Mouse (Mus musculus) CH12.LX (cell line): ENCODE data around the gene Hpf1. TPM values are rescaled to one million over a fixed set of nuclear protein-coding genes. Genes with fewer than 3 reads are reported as not detected.

ENCODE experiments used
- DNase-seq: peaks from one replicate; pipeline ENCODE4 v3.0.0-alpha.2; 2013; ENCODE audit errors: extremely low read depth
- H3K27ac ChIP-seq: 2 replicates; pipeline ENCODE4 v1.5.1; 2012; ENCODE audit warnings: low read depth, mild to moderate bottlenecking, control low read depth, moderate library complexity; ENCODE audit not compliant: insufficient read depth
- H3K27me3 ChIP-seq: replicated peaks from 2 replicates; pipeline ENCODE3; 2012; ENCODE audit warnings: inconsistent platforms
- H3K36me3 ChIP-seq, 2 experiments: replicated peaks in 1 of 2; 2 replicates each; pipeline versions ENCODE3 to v1.6.1; 2012; ENCODE audit warnings: inconsistent platforms in 1 of 2, low read length in 1 of 2, mild to moderate bottlenecking in 1 of 2, mixed read lengths in 1 of 2, moderate library complexity in 1 of 2; ENCODE audit not compliant: control insufficient read depth in 1 of 2, insufficient read depth in 1 of 2
- H3K4me1 ChIP-seq, 2 experiments: 2 replicates each; pipeline ENCODE4 v1.6.1; 2012; ENCODE audit warnings: inconsistent platforms in 1 of 2, moderate library complexity in 1 of 2; ENCODE audit not compliant: insufficient read depth in 2 of 2, control insufficient read depth in 1 of 2
- H3K4me2 ChIP-seq: 2 replicates; pipeline ENCODE4 v1.6.1; 2012; ENCODE audit warnings: low read depth, mild to moderate bottlenecking, control low read depth; ENCODE audit not compliant: poor library complexity, insufficient read depth, severe bottlenecking
- H3K4me3 ChIP-seq, 3 experiments: fragments of 150-350 bp in 1 of 3; sonication (generic) in 1 of 3; replicated peaks in 1 of 3; 2 replicates each; pipeline versions ENCODE3 to v1.5.1; 2011 to 2012; ENCODE audit warnings: low read depth in 2 of 3, low read length in 2 of 3, mild to moderate bottlenecking in 2 of 3, moderate library complexity in 2 of 3, control low read depth in 1 of 3, improper control_type of control experiment in 1 of 3, inconsistent platforms in 1 of 3, mixed read lengths in 1 of 3; ENCODE audit not compliant: poor library complexity in 1 of 3
- H3K79me2 ChIP-seq: replicated peaks from 2 replicates; pipeline ENCODE4 v1.6.1; 2012; ENCODE audit warnings: mild to moderate bottlenecking, moderate library complexity; ENCODE audit not compliant: control insufficient read depth, poor library complexity, insufficient read depth, severe bottlenecking; ENCODE audit errors: extremely low read depth
- H3K9ac ChIP-seq: 2 replicates; pipeline ENCODE4 v1.6.1; 2012; ENCODE audit warnings: low read depth, mild to moderate bottlenecking, control low read depth, moderate library complexity; ENCODE audit not compliant: insufficient read depth
- H3K9me3 ChIP-seq: replicated peaks from 2 replicates; pipeline ENCODE3; 2012; ENCODE audit warnings: low read length, inconsistent platforms, mixed read lengths
- BHLHE40 ChIP-seq: IDR thresholded peaks from 2 replicates; pipeline ENCODE4 v1.6.1; 2011; ENCODE audit warnings: mild to moderate bottlenecking, low read depth, low read length, improper control_type of control experiment
- EP300 ChIP-seq: IDR thresholded peaks from 2 replicates; pipeline ENCODE4 v1.6.1; 2011; ENCODE audit warnings: low read length, improper control_type of control experiment
- ETS1 ChIP-seq: conservative IDR thresholded peaks from 2 replicates; pipeline ENCODE4 v1.6.1; 2012; ENCODE audit warnings: low read depth, mild to moderate bottlenecking, inconsistent platforms, low read length, improper control_type of control experiment, moderate library complexity
- MAFK ChIP-seq: IDR thresholded peaks from 2 replicates; pipeline ENCODE4 v1.6.1; 2011; ENCODE audit warnings: low read length, improper control_type of control experiment; ENCODE audit not compliant: insufficient replicate concordance
- NRF1 ChIP-seq: IDR thresholded peaks from 2 replicates; pipeline ENCODE4 v1.6.1; 2014; ENCODE audit warnings: low read depth, mild to moderate bottlenecking, inconsistent platforms, low read length, improper control_type of control experiment, moderate library complexity
- RAD21 ChIP-seq: IDR thresholded peaks from 2 replicates; pipeline ENCODE4 v1.6.1; 2011; ENCODE audit warnings: low read depth, mild to moderate bottlenecking, low read length, improper control_type of control experiment, moderate library complexity
- RCOR1 ChIP-seq: conservative IDR thresholded peaks from 2 replicates; pipeline ENCODE4 v1.6.1; 2012; ENCODE audit warnings: low read depth, mild to moderate bottlenecking, inconsistent platforms, low read length, improper control_type of control experiment
- USF1 ChIP-seq: IDR thresholded peaks from 2 replicates; pipeline ENCODE4 v1.6.1; 2014; ENCODE audit warnings: low read depth, mild to moderate bottlenecking, inconsistent platforms, low read length, improper control_type of control experiment
- ZC3H11A ChIP-seq: IDR thresholded peaks from 2 replicates; pipeline ENCODE4 v1.6.1; 2012; ENCODE audit warnings: low read depth, mild to moderate bottlenecking, inconsistent platforms, low read length, improper control_type of control experiment
- dilution Hi-C: fragments of 300-500 bp; cut with MboI; formaldehyde crosslinking; loops from 2 replicates; pipeline ENCODE4 v1.14.3; 2020; ENCODE audit warnings: low sequenced_read_pairs; ENCODE audit not compliant: extremely low pct_unique_long_range_greater_than_20kb, extremely low pct_ligation_motif_present
- in situ Hi-C: fragments of 300-500 bp; cut with MboI; formaldehyde crosslinking; loops from 3 replicates; pipeline ENCODE4 v1.14.3; 2019; ENCODE audit warnings: low sequenced_read_pairs, low pct_ligation_motif_present, low pct_unique_long_range_greater_than_20kb, mixed read lengths
- polyA plus RNA-seq: library from polyadenylated mRNA; unstranded; fragments of >175 nt; gene quantifications from 2 replicates; pipeline ENCODE4 v1.2.1, GENCODE M21; 2012; ENCODE audit warnings: low read depth; ENCODE audit not compliant: insufficient read length
- total RNA-seq, 2 experiments: library from RNA; depleted of rRNA; stranded (reverse); fragments of 300-350 nt in 1 of 2; fragments of >200 nt in 1 of 2; gene quantifications; 2 replicates each; pipeline ENCODE4 v1.2.3; 2012 to 2014

The Hpf1 gene
- total and polyA plus RNA-seq, 3 experiments: 76.1 to 132 (median 95.0) TPM

DNA sequence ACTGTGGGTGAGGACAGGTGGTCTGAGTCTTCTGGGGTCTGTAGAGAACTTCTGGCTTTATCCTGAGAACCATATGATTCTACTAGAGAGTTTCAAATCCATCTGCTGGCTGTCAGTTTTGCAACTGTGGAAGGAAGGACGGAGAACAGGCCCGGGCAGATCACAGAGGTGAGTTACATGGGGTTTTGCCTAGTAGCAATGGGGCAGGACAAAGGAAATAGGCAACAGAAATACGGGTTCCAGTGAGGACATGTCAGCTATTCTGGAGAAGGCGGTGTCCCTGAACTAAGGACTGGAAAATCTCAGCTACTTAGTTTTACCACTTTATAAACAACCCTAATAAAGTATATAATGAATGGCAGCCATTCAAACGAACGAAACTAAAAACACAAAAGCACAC, 47.8 kb upstream of the Hpf1 start:
- no peaks in the 10 kb centered on the region for H3K79me2 ChIP-seq
- no peak overlapping the region for H3K4me2 ChIP-seq
- no peak overlapping the region for H3K27ac ChIP-seq
- no peaks in the 10 kb centered on the region for H3K27me3 ChIP-seq
- in situ Hi-C loops: no loop called here
- dilution Hi-C loops: no loop called here
- DNase-seq: no peak
- H3K4me1 ChIP-seq: no peaks in the 10 kb centered on the region
- no peaks in the 10 kb centered on the region for H3K36me3 ChIP-seq
- H3K4me3 ChIP-seq: no peak overlapping the region
- H3K9me3 ChIP-seq: no peaks in the 10 kb centered on the region
- no peak overlapping the region for H3K9ac ChIP-seq
- TF ChIP-seq RAD21 (no peak), NRF1 (no peak), ZC3H11A (no peak), USF1 (no peak)

DNA sequence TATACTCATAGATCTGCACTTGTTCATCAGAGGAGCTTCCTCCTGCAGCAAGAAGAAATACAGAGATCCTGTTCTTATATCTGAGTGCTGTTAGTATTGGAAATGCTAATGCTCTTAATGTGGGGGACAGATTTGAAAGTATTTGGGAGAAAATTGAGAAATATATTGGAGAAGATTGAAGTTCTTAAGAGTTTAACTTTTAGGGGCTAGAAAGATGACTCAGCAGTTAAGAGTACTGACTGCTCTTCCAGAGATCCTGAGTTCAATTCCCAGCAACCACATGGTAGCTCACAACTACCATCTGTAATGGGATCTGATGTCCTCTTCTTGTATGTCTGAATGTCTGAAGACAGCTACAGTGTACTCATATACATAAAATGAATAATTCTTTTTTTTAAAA, 32.7 kb upstream of the Hpf1 start:
- no peaks in the 10 kb centered on the region for H3K79me2 ChIP-seq
- no peak for TF ChIP-seq ETS1
- TF ChIP-seq MAFK: peak; percentile 57; the same call in 1 of the 2 replicates
- TF ChIP-seq, all 38 proteins: peak for 1
- dilution Hi-C loops (no loop called here), in situ Hi-C loops (no loop called here)
- Histone ChIP-seq H3K9me3 (no peaks in the 10 kb centered on the region), H3K36me3 (no peaks in the 10 kb centered on the region), H3K27me3 (no peaks in the 10 kb centered on the region), H3K27ac (no peak overlapping the region), H3K4me1 (peaks cover 13 to 39% of the 10 kb centered on the region in 2 experiments), H3K4me2 (no peak overlapping the region), H3K4me3 (no peak overlapping the region), H3K9ac (no peak overlapping the region)
- DNase-seq: no peak

DNA sequence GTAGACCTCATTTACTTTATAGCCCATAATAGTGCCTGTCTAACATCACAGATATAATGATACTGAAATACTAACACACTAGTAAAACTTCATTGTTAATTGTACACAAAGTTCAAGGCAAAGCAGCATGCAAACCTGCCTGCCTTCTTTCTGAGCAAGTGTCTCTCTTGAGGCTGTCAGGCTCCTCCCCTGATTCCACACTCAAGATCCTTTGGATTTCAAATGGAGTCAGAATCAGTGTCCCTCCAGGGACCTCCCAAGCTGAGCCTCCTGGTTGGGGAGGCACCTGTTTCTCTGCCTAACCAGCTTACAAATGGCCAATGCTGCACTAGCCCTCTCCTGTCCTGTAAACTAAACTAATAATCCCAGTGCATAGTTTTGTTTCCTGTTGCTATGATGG, 32.1 kb upstream of the Hpf1 start:
- dilution Hi-C loops: no loop called here
- H3K4me3 ChIP-seq: no peak overlapping the region
- peaks cover 13 to 39% of the 10 kb centered on the region in 2 experiments for H3K4me1 ChIP-seq
- in situ Hi-C loops: no loop called here
- no peak overlapping the region for H3K4me2 ChIP-seq
- no peaks in the 10 kb centered on the region for H3K79me2 ChIP-seq
- H3K27ac ChIP-seq: no peak overlapping the region
- no peak overlapping the region for H3K9ac ChIP-seq
- H3K27me3 ChIP-seq: no peaks in the 10 kb centered on the region
- TF ChIP-seq RCOR1 (no peak), BHLHE40 (no peak), EP300 (no peak)
- TF ChIP-seq, all 38 proteins: peak for 0
- Histone ChIP-seq H3K36me3 (no peaks in the 10 kb centered on the region), H3K9me3 (no peaks in the 10 kb centered on the region)
- no peak for DNase-seq
